Mouse (Mus musculus) cerebellum, adult 2 months (tissue): ENCODE results near the gene Gli3.

Experiments used
- CTCF ChIP-seq: fragments of 200-500 bp; IDR thresholded peaks from 2 replicates; pipeline ENCODE4 v1.5.1; 2011; ENCODE audit warnings: low read depth, mild to moderate bottlenecking, control low read depth, low read length, moderate library complexity, borderline replicate concordance; ENCODE audit not compliant: insufficient read depth
- POLR2A ChIP-seq: fragments of 200-500 bp; IDR thresholded peaks from 2 replicates; pipeline ENCODE4 v1.6.1; 2011; ENCODE audit warnings: low read length, control low read depth, borderline replicate concordance; ENCODE audit not compliant: insufficient read depth

- TF ChIP-seq CTCF (no peak), POLR2A (no peak)
Observed at GRCm38 (mm10) chr13:15552009-15552408, 89.0 kb downstream of the Gli3 start.
